Mouse (Mus musculus): Measurements from ENCODE around the gene Gpr162.

- TF ChIP-seq CTCF (IDR thresholded peaks at IDR 0.05; ENCODE audit: low read depth, low read length) (no peak), POLR2A (IDR thresholded peaks at IDR 0.05; ENCODE audit: borderline replicate concordance, low read depth, low read length) (no peak)
Observed at GRCm38 (mm10) chr6:124850535-124850934, 13.2 kb downstream of the Gpr162 start.
